Mouse (Mus musculus) kidney, adult 18-20 months (tissue): ENCODE data around the gene Auts2.

Experiments
- DNase-seq: peaks from one replicate; pipeline ENCODE4 v3.0.0; 2021

Auts2 gene

GRCm38 (mm10) chr5:132498896-132499295 is 44.2 kb downstream of the Auts2 start:
- no peak for DNase-seq

GRCm38 (mm10) chr5:132498045-132498444 is 45.1 kb downstream of the Auts2 start:
- DNase-seq: no peak

GRCm38 (mm10) chr5:132492793-132493192 is 50.4 kb downstream of the Auts2 start:
- DNase-seq: no peak

- DNase-seq: no peak
These were observed 51.1 kb downstream of the Auts2 start for GRCm38 (mm10) chr5:132492040-132492439.

- no peak for DNase-seq
These were observed 51.6 kb downstream of the Auts2 start for GRCm38 (mm10) chr5:132491508-132491907.

- DNase-seq: no peak
These were observed 52.8 kb downstream of the Auts2 start for GRCm38 (mm10) chr5:132490326-132490725.

- no peak for DNase-seq
These were observed 53.3 kb downstream of the Auts2 start for GRCm38 (mm10) chr5:132489736-132490313.

GRCm38 (mm10) chr5:132486831-132487230 is 56.3 kb downstream of the Auts2 start:
- no peak for DNase-seq

- DNase-seq: no peak
These were observed 57.1 kb downstream of the Auts2 start for GRCm38 (mm10) chr5:132485994-132486393.

- no peak for DNase-seq
These were observed 57.7 kb downstream of the Auts2 start for GRCm38 (mm10) chr5:132485448-132485847.

- DNase-seq: no peak
These were observed 61.7 kb downstream of the Auts2 start for GRCm38 (mm10) chr5:132481476-132481875.

- no peak for DNase-seq
These were observed 62.7 kb downstream of the Auts2 start for GRCm38 (mm10) chr5:132480461-132480860.

GRCm38 (mm10) chr5:132479227-132479857 is 63.8 kb downstream of the Auts2 start:
- DNase-seq: no peak

- DNase-seq: no peak
These were observed 65.6 kb downstream of the Auts2 start for GRCm38 (mm10) chr5:132477533-132477932.

GRCm38 (mm10) chr5:132472905-132473321 is 70.2 kb downstream of the Auts2 start:
- no peak for DNase-seq

GRCm38 (mm10) chr5:132472184-132472829 is 70.8 kb downstream of the Auts2 start:
- no peak for DNase-seq

- DNase-seq: no peak
These were observed 75.8 kb downstream of the Auts2 start for GRCm38 (mm10) chr5:132467364-132467743.

- DNase-seq: no peak
These were observed 76.4 kb downstream of the Auts2 start for GRCm38 (mm10) chr5:132466427-132467363.

- no peak for DNase-seq
These were observed 80.6 kb downstream of the Auts2 start for GRCm38 (mm10) chr5:132462560-132462959.

- DNase-seq: no peak
These were observed 84.6 kb downstream of the Auts2 start for GRCm38 (mm10) chr5:132458498-132458897.

- DNase-seq: no peak
These were observed 90.8 kb downstream of the Auts2 start for GRCm38 (mm10) chr5:132452381-132452780.

GRCm38 (mm10) chr5:132450071-132450470 is 93.1 kb downstream of the Auts2 start:
- no peak for DNase-seq

GRCm38 (mm10) chr5:132448401-132449066 is 94.6 kb downstream of the Auts2 start:
- DNase-seq: no peak
